Mouse (Mus musculus) E14TG2a.4 (cell line): ENCODE measurements around the gene Sult1b1.

Experiments
- H3K27me3 ChIP-seq: 2 replicates; pipeline ENCODE4 v1.6.1; 2014; ENCODE audit warnings: low read length, control low read depth; ENCODE audit not compliant: insufficient read depth
- H3K36me3 ChIP-seq: 2 replicates; pipeline ENCODE4 v1.6.1; 2014; ENCODE audit warnings: low read length, control low read depth; ENCODE audit not compliant: insufficient read depth
- H3K4me1 ChIP-seq: replicated peaks from 2 replicates; pipeline ENCODE4 v1.6.1; 2014; ENCODE audit warnings: low read depth, low read length, control low read depth
- H3K4me3 ChIP-seq: replicated peaks from 2 replicates; pipeline ENCODE4 v1.5.1; 2014; ENCODE audit warnings: mild to moderate bottlenecking, low read length
- H3K9me3 ChIP-seq: 2 replicates; pipeline ENCODE4 v1.6.1; 2014; ENCODE audit warnings: low read length, control low read depth
- CTCF ChIP-seq: conservative IDR thresholded peaks from 2 replicates; pipeline ENCODE4 v1.5.1; 2014; ENCODE audit warnings: low read length
- NANOG ChIP-seq: IDR thresholded peaks from 2 replicates; pipeline ENCODE4 v1.6.1; 2014; ENCODE audit warnings: borderline replicate concordance, low read length, mixed read lengths
- POU5F1 ChIP-seq: IDR thresholded peaks from 2 replicates; pipeline ENCODE4 v1.6.1; 2014; ENCODE audit warnings: low read length, borderline replicate concordance

Gene Sult1b1

DNA sequence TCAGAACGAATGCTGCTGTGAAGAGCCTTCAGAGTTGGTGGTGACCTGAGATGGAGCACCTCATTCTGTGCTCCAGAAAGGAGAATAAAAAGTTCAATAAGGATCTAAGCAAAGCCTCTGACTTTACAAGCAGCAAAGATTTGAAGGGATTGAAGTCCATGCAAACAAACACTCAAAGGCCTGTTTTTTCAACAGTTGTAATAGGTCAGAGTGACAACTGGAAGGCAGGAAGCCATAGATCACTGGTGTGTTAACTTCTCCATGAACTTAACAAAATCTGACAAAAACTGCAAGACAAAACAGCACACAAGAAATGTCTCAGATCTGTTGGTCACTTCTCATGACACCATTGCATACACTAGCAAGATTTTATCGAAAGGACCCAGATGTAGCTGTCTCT is at the start of gene Sult1b1:
TSS of gene Sult1b1 (minus strand) at position 85 of the 400 bp plus-strand sequence.
- H3K27me3 ChIP-seq, result no peaks in the 10 kb centered on the region
- H3K36me3 ChIP-seq, result no peaks in the 10 kb centered on the region
- no peak within 1 kb of the TSS for H3K4me3 ChIP-seq
- no peak for TF ChIP-seq CTCF
- no peak for TF ChIP-seq POU5F1
- TF ChIP-seq NANOG, result no peak
- H3K4me1 ChIP-seq, result no peaks in the 10 kb centered on the region
- no peaks in the 10 kb centered on the region for H3K9me3 ChIP-seq

DNA sequence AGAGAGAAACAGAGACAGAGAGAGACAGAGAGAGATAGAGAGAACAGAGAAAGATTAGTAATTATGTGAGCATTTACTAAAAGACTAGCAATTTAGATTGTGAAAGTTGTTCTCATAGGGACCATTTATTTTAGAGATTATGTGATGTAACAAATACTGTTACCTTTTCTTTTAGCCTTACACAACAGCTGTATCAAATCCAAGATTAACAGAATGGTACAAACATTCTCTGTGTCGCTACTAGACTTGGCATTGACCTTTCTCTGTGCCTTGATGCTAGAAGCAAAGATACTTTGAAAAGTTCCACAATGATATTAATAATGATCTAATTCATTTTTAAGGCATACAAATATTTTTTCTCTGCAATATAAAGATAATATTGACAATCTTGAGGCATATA is 42.4 kb upstream of the Sult1b1 start:
- H3K9me3 ChIP-seq, result no peaks in the 10 kb centered on the region
- no peak overlapping the region for H3K4me3 ChIP-seq
- no peaks in the 10 kb centered on the region for H3K27me3 ChIP-seq
- TF ChIP-seq POU5F1 (no peak), CTCF (no peak), NANOG (no peak)
- H3K4me1 ChIP-seq, result no peaks in the 10 kb centered on the region
- no peaks in the 10 kb centered on the region for H3K36me3 ChIP-seq

- TF ChIP-seq NANOG (no peak), POU5F1 (no peak), CTCF (no peak)
- no peaks in the 10 kb centered on the region for H3K36me3 ChIP-seq
- no peaks in the 10 kb centered on the region for H3K4me1 ChIP-seq
- no peaks in the 10 kb centered on the region for H3K27me3 ChIP-seq
- no peak overlapping the region for H3K4me3 ChIP-seq
- H3K9me3 ChIP-seq, result no peaks in the 10 kb centered on the region
Measured at GRCm38 (mm10) chr5:87574174-87574573, 36.2 kb upstream of the Sult1b1 start.

DNA sequence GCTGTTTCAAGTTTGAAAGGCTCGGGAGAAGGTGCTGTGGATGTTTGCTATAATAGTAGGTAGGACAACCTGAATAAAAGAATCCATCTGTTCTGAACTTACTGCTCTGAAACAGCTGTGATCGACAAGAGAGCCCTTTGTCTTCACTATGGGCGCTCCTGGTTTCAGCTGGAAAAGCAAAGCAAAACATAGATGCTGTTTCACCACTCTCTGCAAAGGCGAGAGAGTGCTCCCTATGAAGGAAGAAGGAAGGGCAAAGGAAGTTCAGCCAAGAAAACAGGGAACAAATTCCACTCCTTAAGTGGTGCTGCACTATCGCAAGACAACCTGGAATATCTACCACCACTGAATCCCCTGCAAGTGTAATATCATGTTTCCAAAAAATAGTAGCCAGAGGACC is 35.5 kb upstream of the Sult1b1 start:
- Histone ChIP-seq H3K4me3 (no peak overlapping the region), H3K4me1 (no peaks in the 10 kb centered on the region), H3K9me3 (no peaks in the 10 kb centered on the region), H3K36me3 (no peaks in the 10 kb centered on the region), H3K27me3 (no peaks in the 10 kb centered on the region)
- TF ChIP-seq CTCF (no peak), NANOG (no peak), POU5F1 (no peak)

- no peaks in the 10 kb centered on the region for H3K36me3 ChIP-seq
- H3K9me3 ChIP-seq, result no peaks in the 10 kb centered on the region
- H3K27me3 ChIP-seq, result no peaks in the 10 kb centered on the region
- no peaks in the 10 kb centered on the region for H3K4me1 ChIP-seq
- TF ChIP-seq CTCF (no peak), POU5F1 (no peak), NANOG (no peak)
- H3K4me3 ChIP-seq, result no peak overlapping the region
Measured at GRCm38 (mm10) chr5:87572781-87573180, 34.8 kb upstream of the Sult1b1 start.

- H3K4me3 ChIP-seq, result no peak within 1 kb of the TSS
- H3K36me3 ChIP-seq, result no peaks in the 10 kb centered on the region
- no peaks in the 10 kb centered on the region for H3K9me3 ChIP-seq
- no peaks in the 10 kb centered on the region for H3K27me3 ChIP-seq
- no peak for TF ChIP-seq CTCF
- no peak for TF ChIP-seq NANOG
- no peak for TF ChIP-seq POU5F1
- H3K4me1 ChIP-seq, result no peaks in the 10 kb centered on the region
Measured at GRCm38 (mm10) chr5:87568845-87569244, 30.9 kb upstream of the Sult1b1 start, which contains the start of gene Sult1d1. TSS of gene Sult1d1 (minus strand) at chr5:87569027.

DNA sequence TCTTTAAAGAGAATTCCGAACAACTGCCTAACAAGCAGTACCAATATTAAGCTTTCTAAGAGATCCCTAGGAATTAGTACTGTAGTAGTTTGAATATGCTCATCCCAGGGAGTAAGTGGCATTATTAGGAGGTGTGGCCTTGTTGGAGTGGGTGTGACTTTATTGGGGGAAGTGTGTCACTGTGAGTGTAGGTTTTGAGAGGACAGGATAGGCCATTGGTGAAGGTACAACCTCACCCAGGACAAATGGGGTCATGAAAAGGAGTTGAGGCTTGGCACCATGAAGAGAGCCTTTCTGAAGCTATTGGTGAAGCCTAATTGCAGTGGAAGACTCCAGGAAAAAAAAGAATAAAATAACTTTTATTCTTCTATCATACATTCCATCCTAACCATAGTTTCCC is 29.3 kb upstream of the Sult1b1 start:
- no peaks in the 10 kb centered on the region for H3K9me3 ChIP-seq
- no peaks in the 10 kb centered on the region for H3K27me3 ChIP-seq
- H3K4me1 ChIP-seq, result no peaks in the 10 kb centered on the region
- TF ChIP-seq NANOG (no peak), POU5F1 (no peak), CTCF (no peak)
- no peaks in the 10 kb centered on the region for H3K36me3 ChIP-seq
- H3K4me3 ChIP-seq, result no peak overlapping the region

DNA sequence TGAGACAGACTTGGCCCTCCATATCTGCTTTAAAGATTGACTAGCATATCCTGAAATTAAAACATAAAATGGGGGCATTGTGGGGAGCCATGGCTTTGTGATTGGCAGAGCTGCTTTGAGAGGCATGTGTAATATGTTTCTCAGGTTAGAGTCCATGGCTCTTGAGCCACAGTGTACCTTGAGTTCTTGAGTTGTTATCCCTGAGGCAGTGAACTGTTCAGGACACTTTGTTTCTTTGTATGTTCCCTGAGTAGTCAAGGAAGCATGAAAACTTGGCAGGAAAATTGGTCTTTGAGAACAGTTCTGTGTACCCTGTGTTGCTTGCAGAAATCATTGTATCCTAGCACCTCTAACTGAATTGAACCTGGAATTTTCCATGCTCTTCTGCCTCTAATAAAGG is 25.0 kb upstream of the Sult1b1 start:
- Histone ChIP-seq H3K27me3 (no peaks in the 10 kb centered on the region), H3K4me3 (no peak overlapping the region), H3K4me1 (no peaks in the 10 kb centered on the region), H3K9me3 (no peaks in the 10 kb centered on the region), H3K36me3 (no peaks in the 10 kb centered on the region)
- TF ChIP-seq NANOG (no peak), POU5F1 (no peak), CTCF (no peak)

DNA sequence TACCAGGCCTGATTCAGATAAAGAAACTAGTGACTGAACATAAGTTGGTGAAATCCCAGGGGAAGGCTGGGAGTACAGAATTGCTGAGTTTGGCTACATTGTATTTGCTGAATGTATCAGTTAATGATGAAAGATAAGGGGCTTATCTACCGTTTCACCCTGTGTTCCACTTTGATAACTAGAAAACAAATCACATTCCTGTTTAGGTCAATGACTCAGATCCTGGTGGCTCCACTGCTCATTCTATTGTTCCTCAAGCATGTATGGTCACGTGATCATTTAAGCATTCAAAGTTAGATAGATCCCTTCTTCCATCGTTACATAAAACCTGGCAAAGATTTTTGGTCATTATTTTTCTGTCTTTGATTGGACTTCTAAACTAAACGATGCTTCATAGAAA is 24.5 kb upstream of the Sult1b1 start:
- Histone ChIP-seq H3K27me3 (no peaks in the 10 kb centered on the region), H3K4me3 (no peak overlapping the region), H3K9me3 (no peaks in the 10 kb centered on the region), H3K4me1 (no peaks in the 10 kb centered on the region), H3K36me3 (no peaks in the 10 kb centered on the region)
- TF ChIP-seq CTCF (no peak), NANOG (no peak), POU5F1 (no peak)

GRCm38 (mm10) chr5:87560145-87560544 is 22.1 kb upstream of the Sult1b1 start:
- TF ChIP-seq POU5F1 (no peak), CTCF (0 out of 2 replicates have a peak, but pooled peaks have one; percentile 28)
- Histone ChIP-seq H3K27me3 (no peaks in the 10 kb centered on the region), H3K4me3 (no peak overlapping the region), H3K36me3 (no peaks in the 10 kb centered on the region), H3K9me3 (no peaks in the 10 kb centered on the region), H3K4me1 (no peaks in the 10 kb centered on the region)
